23 mouse cellular contexts compared by ENCODE assay signal in genomic region chr16:10486993-10487392, GRCm38 (mm10). TPM values are rescaled to one million over a fixed set of nuclear protein-coding genes. Genes with fewer than 3 reads are reported as not detected.
"Had no signal": no experiment of that assay in that cellular context is flagged by ENCODE, and none has a peak within 500 bp of the region (broad histone marks: within the 10 kb centered on the region; RNA-seq: fewer than 3 reads in every experiment).

No protein-coding gene starts in this region.

- H3K4me3 ChIP-seq: liver, embryonic 15.5 days; lung, embryonic 15.5 days; midbrain, embryonic 10.5 days; midbrain, embryonic 12.5 days; myocyte; neural tube, embryonic 13.5 days; neural tube, embryonic 15.5 days had no signal

- H3K27ac ChIP-seq: liver, embryonic 15.5 days; lung, embryonic 15.5 days; midbrain, embryonic 10.5 days; midbrain, embryonic 12.5 days; neural tube, embryonic 13.5 days; neural tube, embryonic 15.5 days had no signal

- H3K9ac ChIP-seq: liver, embryonic 15.5 days; liver, postnatal 0 days; lung, embryonic 15.5 days; midbrain, embryonic 12.5 days; neural tube, embryonic 13.5 days; neural tube, embryonic 15.5 days had no signal

- ATAC-seq: liver, postnatal 0 days; lung, postnatal 0 days; midbrain, embryonic 16.5 days had no signal

- DNase-seq: liver, postnatal 0 days; lung, adult 2 months; lung, postnatal 14 days; lung, postnatal 36 days; midbrain, embryonic 14.5 days; retina, postnatal 1 day; right cerebral cortex, adult 18-20 months; right cerebral cortex, postnatal 25 days; right cerebral cortex, postnatal 4 days; spleen, adult 18-20 months; thymus, adult 18-20 months; thymus, postnatal 14 days; thymus, postnatal 36 days had no signal

- H3K27me3 ChIP-seq: lung, embryonic 15.5 days; neural tube, embryonic 15.5 days had no signal

- H3K36me3 ChIP-seq: liver, embryonic 15.5 days; lung, embryonic 15.5 days; midbrain, embryonic 10.5 days; midbrain, embryonic 12.5 days; neural tube, embryonic 13.5 days; neural tube, embryonic 15.5 days had no signal

- H3K9me3 ChIP-seq: liver, embryonic 15.5 days; lung, embryonic 15.5 days; midbrain, embryonic 10.5 days; midbrain, embryonic 12.5 days; neural tube, embryonic 13.5 days; neural tube, embryonic 15.5 days had no signal

- H3K4me2 ChIP-seq: liver, embryonic 15.5 days; lung, embryonic 15.5 days; midbrain, embryonic 12.5 days; neural tube, embryonic 13.5 days; neural tube, embryonic 15.5 days had no signal

- H3K4me1 ChIP-seq: liver, embryonic 15.5 days had no signal

RNA-seq across cellular contexts. Expression of gene Tvp23a, which starts 39.8 kb away (rescaled TPM):
- total RNA-seq: megakaryocyte-erythroid progenitor cell, adult 5-6 weeks had no signal
